Mouse (Mus musculus) kidney, adult 2 months (tissue): ENCODE results near the gene Daam1.

Experiments used
- CTCF ChIP-seq: fragments of 200-500 bp; conservative IDR thresholded peaks from 2 replicates; pipeline ENCODE4 v1.5.1; 2011; ENCODE audit warnings: low read depth, mild to moderate bottlenecking, control low read depth, low read length, moderate library complexity, mixed read lengths; ENCODE audit not compliant: insufficient read depth, insufficient read length
- POLR2A ChIP-seq: fragments of 200-500 bp; IDR thresholded peaks from one replicate; pipeline ENCODE4 v1.6.1; 2011; ENCODE audit warnings: low read depth, low read length, control low read depth

DNA sequence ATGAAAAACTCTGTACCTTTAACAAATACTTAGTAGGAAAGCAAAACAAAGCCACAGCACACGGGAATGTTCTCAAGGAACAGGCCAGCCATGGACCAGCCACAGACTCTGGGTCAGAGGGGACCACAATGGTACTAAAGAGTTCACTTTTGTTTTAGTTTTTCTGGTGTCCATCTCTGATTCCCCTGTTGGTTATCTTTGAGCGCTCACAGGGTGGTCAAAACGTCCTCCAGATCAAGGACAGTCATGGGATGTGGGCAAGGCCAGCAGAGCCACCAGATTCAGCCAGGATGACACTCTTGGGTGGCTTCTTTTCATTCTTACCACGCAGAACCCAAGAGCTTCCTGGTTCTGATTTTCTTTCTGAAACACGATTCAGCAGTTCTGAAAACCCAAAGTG lies 184.4 kb downstream of the Daam1 start:
- TF ChIP-seq POLR2A, result no peak
- TF ChIP-seq CTCF, result no peak
